In the genomic region with DNA sequence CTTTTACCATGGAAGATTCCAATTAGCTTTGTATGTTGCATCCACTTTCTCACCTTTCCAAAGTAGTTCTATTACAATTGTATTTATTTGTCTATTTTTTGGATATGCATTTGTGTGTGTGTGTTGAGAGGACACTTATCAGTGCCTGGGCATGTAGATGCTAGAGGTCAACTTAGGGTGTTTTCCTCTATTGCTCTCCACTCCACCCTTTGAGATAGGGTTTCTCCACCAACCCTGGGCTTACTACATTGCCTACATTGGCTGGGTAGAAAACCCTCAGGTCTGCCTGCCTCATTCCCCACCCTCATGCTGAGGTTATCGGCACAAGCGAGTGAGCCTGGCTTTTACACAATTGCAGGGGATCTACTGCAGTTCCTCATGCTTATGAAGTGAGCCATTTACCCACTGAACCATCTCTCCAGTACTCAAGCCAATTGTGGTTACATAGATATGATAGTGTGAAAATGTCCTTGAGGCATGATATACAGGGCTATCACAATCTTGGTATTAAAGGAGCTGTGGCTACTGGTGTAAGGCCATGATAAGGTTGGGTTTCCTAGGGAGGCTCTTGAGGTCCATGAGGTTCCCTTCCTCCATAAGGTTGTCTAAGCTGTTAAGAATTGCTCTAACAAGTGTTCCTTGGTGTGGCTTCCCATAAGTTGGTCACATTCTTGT, we compare ENCODE assay signal across 25 mouse cellular contexts.
DNase-seq lines count a peak whose midpoint lies in the region; ATAC-seq and TF ChIP-seq lines count a peak whose summit lies in the region.
"Had no signal": no experiment of that assay in that cellular context is flagged by ENCODE, and none has a peak within 500 bp of the region (broad histone marks: within the 10 kb centered on the region; RNA-seq: fewer than 3 reads in every experiment).

No protein-coding gene starts in this region.

- no peaks in the 10 kb centered on the region for H3K36me3 ChIP-seq in liver, embryonic 11.5 days (ENCODE audit: control insufficient read depth, insufficient read depth, low read length)
- H3K36me3 ChIP-seq in liver, embryonic 14.5 days (replicated peaks; ENCODE audit: control insufficient read depth, insufficient read depth, low read depth) = no peaks in the 10 kb centered on the region
- no peaks in the 10 kb centered on the region for H3K36me3 ChIP-seq in liver, postnatal 0 days (replicated peaks; ENCODE audit: insufficient read depth, low read length)
- no peaks in the 10 kb centered on the region for H3K36me3 ChIP-seq in kidney, embryonic 16.5 days (ENCODE audit: insufficient read depth, low read length)
- H3K36me3 ChIP-seq: embryonic facial prominence, embryonic 12.5 days; embryonic facial prominence, embryonic 15.5 days; heart, embryonic 10.5 days; heart, embryonic 13.5 days had no signal

- DNase-seq in liver, embryonic 11.5 days (ENCODE audit: low spot score) = no peak
- DNase-seq in liver = no peak
- DNase-seq in liver, embryonic 14.5 days (ENCODE audit: low read depth in 3 of 3, low spot score in 3 of 3) = no peak
- no peak for DNase-seq in liver, postnatal 0 days
- DNase-seq: adrenal gland, postnatal 10 days; adrenal gland, postnatal 36 days; cerebellum, adult 18-20 months; cerebellum, adult 9-10 months; cerebellum, postnatal 14 days; forebrain, postnatal 0 days; gastrocnemius, adult 2 months; gastrocnemius, postnatal 25 days; heart, adult 2 months; heart, postnatal 14 days; heart, postnatal 4 days had no signal

- 69% methylated on average over 2 of the region's 2 CpGs for WGBS in liver, embryonic 11.5 days
- WGBS in liver, embryonic 14.5 days (ENCODE audit: insufficient replicate concordance) = 49% methylated on average over 2 of the region's 2 CpGs
- 87% methylated on average over 2 of the region's 2 CpGs for WGBS in liver, postnatal 0 days (ENCODE audit: insufficient replicate concordance)
- WGBS in kidney, embryonic 16.5 days = 88% methylated on average over 2 of the region's 2 CpGs

- no peaks in the 10 kb centered on the region for H3K4me1 ChIP-seq in liver, embryonic 11.5 days (replicated peaks; ENCODE audit: control insufficient read depth, insufficient read depth, low read length)
- H3K4me1 ChIP-seq in liver, embryonic 14.5 days (replicated peaks; ENCODE audit: control insufficient read depth in 2 of 2, insufficient read depth in 2 of 2, low read length in 1 of 2) = peaks cover 0 to 6% of the 10 kb centered on the region in 2 experiments; a peak in 1 of 4 replicates
- H3K4me1 ChIP-seq in liver, postnatal 0 days (ENCODE audit: insufficient read depth) = no peaks in the 10 kb centered on the region
- no peaks in the 10 kb centered on the region for H3K4me1 ChIP-seq in kidney, embryonic 16.5 days (ENCODE audit: insufficient read depth, low read length)
- H3K4me1 ChIP-seq: embryonic facial prominence, embryonic 12.5 days; embryonic facial prominence, embryonic 15.5 days; heart, embryonic 10.5 days; heart, embryonic 13.5 days had no signal

- TF ChIP-seq CTCF in liver, embryonic 14.5 days (IDR thresholded peaks at IDR 0.05; ENCODE audit: low read depth) = no peak
- no peak for TF ChIP-seq CTCF in liver, postnatal 0 days (IDR thresholded peaks at IDR 0.05; ENCODE audit: low read depth)

- peak; percentile 31; the same call in 1 of the 2 replicates for TF ChIP-seq EP300 in liver, embryonic 14.5 days (IDR thresholded peaks at IDR 0.05; ENCODE audit: low read depth)
- TF ChIP-seq EP300 in liver, postnatal 0 days (IDR thresholded peaks at IDR 0.05; ENCODE audit: low read depth) = 0 out of 2 replicates have a peak, but pooled peaks have one; percentile 33

- H3K9me3 ChIP-seq in liver, embryonic 11.5 days (ENCODE audit: control insufficient read depth, low read length) = no peaks in the 10 kb centered on the region
- no peaks in the 10 kb centered on the region for H3K9me3 ChIP-seq in liver, embryonic 14.5 days (ENCODE audit: control insufficient read depth, low read length)
- no peaks in the 10 kb centered on the region; the same call in 1 of the 2 replicates for H3K9me3 ChIP-seq in liver, postnatal 0 days (ENCODE audit: low read length)
- peaks cover 5% of the 10 kb centered on the region; the same call in 1 of the 2 replicates for H3K9me3 ChIP-seq in kidney, embryonic 16.5 days (ENCODE audit: low read length)
- H3K9me3 ChIP-seq: embryonic facial prominence, embryonic 12.5 days; embryonic facial prominence, embryonic 15.5 days; heart, embryonic 10.5 days had no signal

- H3K4me3 ChIP-seq in liver, embryonic 11.5 days (ENCODE audit: low read depth, low read length) = no peak overlapping the region
- H3K4me3 ChIP-seq in liver, embryonic 14.5 days (ENCODE audit: insufficient read depth in 1 of 2, low read depth in 2 of 2, low read length in 2 of 2) = no peak overlapping the region
- no peak overlapping the region for H3K4me3 ChIP-seq in liver, postnatal 0 days (ENCODE audit: low read depth, low read length)
- no peak overlapping the region for H3K4me3 ChIP-seq in kidney, embryonic 16.5 days (ENCODE audit: low read length)
- H3K4me3 ChIP-seq: embryonic facial prominence, embryonic 12.5 days; embryonic facial prominence, embryonic 15.5 days; gastrocnemius, adult 2 months; heart, adult 2 months; heart, embryonic 10.5 days; heart, embryonic 13.5 days had no signal

- ATAC-seq in liver, embryonic 11.5 days (replicated peaks; ENCODE audit: low FRiP score) = peak; percentile 53
- ATAC-seq in liver, embryonic 14.5 days (ENCODE audit: insufficient read depth) = peak; percentile 86
- ATAC-seq in liver, postnatal 0 days = no peak
- ATAC-seq in kidney, embryonic 16.5 days (ENCODE audit: low FRiP score, low TSS enrichment) = no peak
- ATAC-seq in inflammation-experienced regulatory T-cells, adult 6 months = no peak
- ATAC-seq: forebrain, embryonic 14.5 days; forebrain, postnatal 0 days; hindbrain, postnatal 0 days; Patski had no signal

- H3K27me3 ChIP-seq in liver, embryonic 11.5 days (replicated peaks; ENCODE audit: control insufficient read depth, insufficient read depth, low read length) = no peaks in the 10 kb centered on the region
- H3K27me3 ChIP-seq in liver, embryonic 14.5 days (ENCODE audit: control insufficient read depth, insufficient read depth, low read length) = no peaks in the 10 kb centered on the region
- H3K27me3 ChIP-seq in liver, postnatal 0 days (ENCODE audit: insufficient read depth, low read length) = no peaks in the 10 kb centered on the region
- no peaks in the 10 kb centered on the region for H3K27me3 ChIP-seq in kidney, embryonic 16.5 days (ENCODE audit: insufficient read depth, low read length)
- H3K27me3 ChIP-seq: embryonic facial prominence, embryonic 12.5 days; embryonic facial prominence, embryonic 15.5 days; heart, embryonic 13.5 days had no signal

- H3K27ac ChIP-seq in liver, embryonic 11.5 days (ENCODE audit: low read depth, low read length) = no peak overlapping the region
- H3K27ac ChIP-seq in liver, embryonic 14.5 days = no peak overlapping the region
- no peak overlapping the region for H3K27ac ChIP-seq in liver, postnatal 0 days (ENCODE audit: low read depth)
- H3K27ac ChIP-seq in kidney, embryonic 16.5 days (ENCODE audit: low read length) = no peak overlapping the region
- H3K27ac ChIP-seq: embryonic facial prominence, embryonic 12.5 days; embryonic facial prominence, embryonic 15.5 days; gastrocnemius, adult 2 months; heart, adult 2 months; heart, embryonic 10.5 days; heart, embryonic 13.5 days; hindbrain, embryonic 14.5 days; hindbrain, postnatal 0 days had no signal

- no peak overlapping the region for H3K4me2 ChIP-seq in liver, embryonic 11.5 days
- H3K4me2 ChIP-seq in liver, embryonic 14.5 days (ENCODE audit: low read depth) = no peak overlapping the region
- H3K4me2 ChIP-seq in liver, postnatal 0 days (ENCODE audit: low read depth, low read length) = no peak overlapping the region
- H3K4me2 ChIP-seq in kidney, embryonic 16.5 days (replicated peaks; ENCODE audit: low read depth, low read length) = no peak overlapping the region
- H3K4me2 ChIP-seq: embryonic facial prominence, embryonic 12.5 days; embryonic facial prominence, embryonic 15.5 days; heart, embryonic 13.5 days; hindbrain, embryonic 14.5 days had no signal

- no peak overlapping the region for H3K9ac ChIP-seq in liver, embryonic 11.5 days (ENCODE audit: low read depth, low read length)
- H3K9ac ChIP-seq in liver, embryonic 14.5 days (replicated peaks) = no peak overlapping the region
- H3K9ac ChIP-seq in liver, postnatal 0 days (replicated peaks) = no peak overlapping the region
- no peak overlapping the region for H3K9ac ChIP-seq in kidney, embryonic 16.5 days (replicated peaks; ENCODE audit: low read length)
- H3K9ac ChIP-seq: embryonic facial prominence, embryonic 12.5 days; embryonic facial prominence, embryonic 15.5 days; forebrain, postnatal 0 days; heart, embryonic 13.5 days; hindbrain, embryonic 14.5 days had no signal

Comparison
In these comparisons a context has a peak if more than half of its experiments do, and no peak if none do; other contexts are left out.
1. ATAC-seq: peak in liver, embryonic 11.5 days (single experiment) and liver, embryonic 14.5 days (single experiment); none in liver, postnatal 0 days (single experiment), kidney, embryonic 16.5 days (single experiment) and inflammation-experienced regulatory T-cells, adult 6 months (single experiment).